Mouse (Mus musculus) spleen, adult 18-20 months (tissue): ENCODE data around the gene Ly9.
A peak's percentile ranks its signal among the peaks of the same experiment; 100 is the strongest.

Experiments used
- DNase-seq, 2 experiments: peaks; one replicate each; pipeline ENCODE4 v3.0.0; 2022; ENCODE audit warnings: mixed read lengths in 2 of 2

Ly9 gene

GRCm38 (mm10) chr1:171607176-171607575, at the start of gene Ly9:
TSS of gene Ly9 (minus strand) at chr1:171607410.
- peak; percentile 68 to 76 for DNase-seq

DNA sequence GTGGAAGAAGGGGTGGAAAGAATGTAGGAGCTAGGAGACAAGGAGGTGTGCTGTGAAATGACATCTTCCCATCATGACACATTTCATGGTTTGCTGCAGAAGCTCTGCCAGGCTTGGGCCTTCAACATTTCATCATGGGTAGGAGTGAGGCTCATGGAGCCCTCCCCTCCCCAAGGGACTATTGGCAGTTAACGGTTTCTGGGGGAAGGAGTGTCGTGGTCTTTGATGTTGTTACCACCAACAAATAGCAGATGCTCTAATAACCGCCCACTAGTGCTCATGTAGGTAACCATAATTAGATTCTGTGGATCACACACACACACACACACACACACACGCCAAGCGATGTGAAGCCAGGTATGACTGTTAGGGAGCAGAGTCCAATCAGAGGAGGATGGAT, 45.5 kb upstream of the Ly9 start, which contains the start of gene Slamf7:
Gene Slamf7, minus strand, starts transcription at position 302 of the 400 bp plus-strand sequence.
- no peak for DNase-seq

DNA sequence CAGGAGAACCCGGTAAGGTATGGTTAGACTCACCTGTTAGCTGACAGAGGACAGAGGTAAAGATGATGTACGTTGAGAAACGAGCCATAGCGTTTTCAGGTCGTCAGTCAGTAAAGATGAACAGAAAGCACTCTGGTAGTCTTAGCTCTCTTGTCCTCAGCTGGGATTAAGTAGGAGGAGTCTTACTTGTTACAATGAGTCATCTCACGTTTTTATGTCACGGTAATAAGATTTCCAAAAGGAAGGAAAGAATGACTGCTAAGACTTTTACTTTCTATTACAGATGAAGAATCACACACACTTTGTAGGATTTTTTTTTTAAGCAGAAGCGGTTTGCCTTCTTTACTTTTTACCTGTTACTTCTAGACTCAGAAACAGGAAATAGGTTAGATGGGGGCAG, 41.6 kb upstream of the Ly9 start:
- no peak for DNase-seq

DNA sequence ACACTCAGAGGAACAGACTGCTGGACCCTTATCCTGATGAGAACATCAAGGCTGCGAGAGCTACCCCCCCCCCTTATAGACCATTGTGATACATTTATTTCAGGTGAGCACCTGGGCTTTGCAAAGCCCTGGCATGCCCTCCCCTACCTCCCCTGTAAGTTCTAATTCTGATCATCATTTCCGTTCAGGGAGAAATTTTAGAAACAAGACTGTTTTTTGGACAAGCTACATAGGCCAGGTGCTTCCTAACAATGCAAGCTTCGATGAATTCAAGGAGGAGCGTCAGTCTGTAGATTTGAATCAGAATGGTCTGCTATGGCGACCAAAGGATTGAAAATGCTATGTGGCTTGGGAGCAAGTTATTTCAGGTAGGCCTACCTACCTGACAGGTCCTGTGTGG, 40.5 kb upstream of the Ly9 start:
- no peak for DNase-seq

GRCm38 (mm10) chr1:171646429-171646940, 39.3 kb upstream of the Ly9 start:
- DNase-seq = peak in 1 of 2 experiments; percentile 26

- peak; percentile 28 to 41 for DNase-seq
Observed at GRCm38 (mm10) chr1:171643612-171644011, 36.4 kb upstream of the Ly9 start.

GRCm38 (mm10) chr1:171640796-171641195, 33.6 kb upstream of the Ly9 start:
- DNase-seq = no peak

DNA sequence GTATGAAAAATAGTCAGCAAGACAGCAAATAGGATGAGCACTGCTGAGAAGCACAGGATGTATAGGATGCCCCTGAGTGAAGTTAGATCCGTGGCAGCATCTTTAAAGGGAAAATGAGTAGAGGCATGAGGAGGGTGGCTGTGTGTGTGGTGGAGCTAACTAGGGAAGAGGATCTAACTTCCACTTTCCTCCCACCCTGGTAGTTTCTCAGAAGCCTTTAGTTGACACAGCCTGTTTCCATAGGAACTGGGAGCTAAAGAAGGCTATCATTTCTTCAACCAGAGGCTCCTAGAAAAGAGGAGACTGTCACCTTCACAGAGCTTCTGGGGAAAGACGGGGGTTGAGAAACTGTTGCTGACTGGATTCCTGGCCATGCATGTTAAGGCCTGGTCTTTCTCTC, 31.5 kb upstream of the Ly9 start:
- DNase-seq = no peak

GRCm38 (mm10) chr1:171637101-171637500, 29.9 kb upstream of the Ly9 start:
- DNase-seq = no peak

DNA sequence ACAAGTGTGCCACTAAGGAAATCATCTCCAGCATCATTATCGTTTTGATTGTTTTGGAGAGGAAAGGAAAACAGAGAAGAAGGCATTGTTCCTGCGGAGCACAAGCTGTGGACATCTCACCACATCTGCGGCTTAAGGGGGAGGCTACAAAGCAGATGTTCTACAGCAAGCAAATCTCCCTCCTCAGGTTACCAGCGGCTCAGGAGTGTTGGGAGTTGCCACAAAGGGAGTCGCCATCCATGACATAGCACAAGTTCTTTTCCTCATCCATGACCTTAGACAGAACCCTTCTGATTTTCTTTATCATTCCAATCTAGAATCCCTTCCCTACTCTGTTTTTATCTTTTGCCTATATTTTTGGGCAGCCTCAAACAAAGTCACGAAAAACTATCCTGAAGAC, 28.5 kb upstream of the Ly9 start:
- no peak for DNase-seq

DNA sequence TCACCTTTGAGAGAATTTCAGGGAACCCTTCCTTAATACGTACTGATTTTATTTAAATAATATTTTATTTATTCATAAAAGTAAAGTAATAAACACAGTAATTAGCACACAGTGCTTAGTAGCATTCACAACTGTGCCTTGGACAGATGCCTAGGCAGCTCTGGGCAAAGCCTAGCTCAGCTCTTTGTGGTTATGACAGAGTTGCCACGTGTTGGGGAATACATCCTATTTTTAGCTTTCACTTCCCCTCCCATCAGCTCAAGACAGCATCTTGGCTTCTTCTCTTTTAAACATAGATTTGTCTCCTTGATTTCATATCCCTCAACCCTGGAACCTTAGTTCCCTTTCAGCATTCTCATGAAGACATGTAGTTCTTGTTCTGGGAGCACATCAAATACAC, 24.2 kb upstream of the Ly9 start:
- DNase-seq = no peak

DNA sequence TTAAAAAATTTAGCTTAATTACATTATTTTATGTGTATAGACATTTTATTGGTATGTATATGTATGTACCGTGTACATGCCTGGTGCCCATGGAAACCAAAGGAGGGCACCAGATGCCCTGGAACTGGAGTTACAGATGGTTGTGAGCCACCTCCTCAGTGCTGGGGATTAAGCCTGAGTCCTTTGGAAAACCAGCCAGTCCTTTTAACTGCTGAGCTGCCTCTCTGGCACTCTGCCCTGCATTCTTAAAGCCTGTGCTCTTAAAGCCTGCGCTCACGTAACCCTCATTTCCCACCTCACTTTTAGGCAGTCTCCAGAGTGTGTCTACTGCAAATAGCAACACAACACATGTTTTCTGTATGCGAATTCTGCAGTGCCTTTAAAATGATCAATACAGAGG, 23.7 kb upstream of the Ly9 start:
- DNase-seq = no peak

DNA sequence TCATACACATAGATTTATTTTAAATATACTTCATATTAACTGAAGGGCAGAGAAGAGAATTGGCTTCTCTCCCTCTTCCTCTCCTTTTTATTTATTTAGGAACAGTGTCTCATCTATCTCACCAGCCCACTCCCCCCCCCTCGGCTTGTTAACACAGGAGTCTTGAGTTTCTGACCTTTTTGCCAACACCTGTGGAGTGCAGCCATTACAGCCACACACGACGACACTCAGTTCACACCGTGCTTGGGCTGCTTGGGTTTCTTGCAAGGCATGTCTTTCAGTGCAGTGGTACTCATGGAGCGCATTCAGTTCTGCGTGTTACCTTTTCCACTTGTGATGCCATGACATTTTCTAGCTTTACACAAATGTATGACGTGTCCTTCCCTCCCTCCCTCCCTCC, 22.8 kb upstream of the Ly9 start:
- no peak for DNase-seq

- DNase-seq = no peak
Observed at GRCm38 (mm10) chr1:171629168-171629567, 22.0 kb upstream of the Ly9 start.

DNA sequence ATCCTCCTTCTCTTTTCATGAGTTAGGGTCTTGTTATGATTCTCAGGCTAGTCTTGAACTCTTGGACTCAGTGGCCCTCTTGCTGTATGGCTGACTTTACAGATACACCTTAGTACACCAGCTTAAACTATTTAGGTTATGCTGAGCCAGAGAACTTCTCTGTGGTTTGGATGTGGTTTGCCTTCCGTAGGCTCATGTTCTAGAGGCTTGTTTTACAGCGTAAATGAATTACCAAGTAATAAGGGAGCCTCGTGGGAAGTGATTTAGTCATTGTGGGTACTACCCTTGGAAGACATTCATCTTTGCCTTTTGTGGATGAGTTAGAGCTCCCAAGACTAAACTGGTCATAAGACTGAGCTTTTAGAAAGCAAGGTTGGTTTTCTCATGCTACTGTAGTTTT, 20.6 kb upstream of the Ly9 start:
- DNase-seq = no peak

- no peak for DNase-seq
Observed at GRCm38 (mm10) chr1:171620091-171620490, 12.9 kb upstream of the Ly9 start.

DNA sequence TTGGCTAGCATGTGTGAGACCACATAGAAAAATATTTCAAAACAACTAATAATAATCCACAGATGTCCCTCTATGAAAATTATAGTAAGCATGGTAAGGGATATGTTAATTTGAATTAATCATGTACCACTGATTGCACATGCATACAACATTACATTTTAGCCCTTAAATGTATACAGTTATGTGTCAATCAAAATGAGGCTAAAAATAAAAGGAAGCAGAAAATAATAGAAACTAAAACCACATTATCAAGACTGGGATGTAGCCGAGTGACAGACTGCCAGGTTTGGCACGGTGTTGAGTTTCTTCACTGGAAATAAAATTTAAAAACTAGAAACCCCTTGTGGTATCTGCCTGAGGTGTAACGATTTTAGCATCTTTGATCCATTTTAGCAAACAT, 12.4 kb upstream of the Ly9 start:
- DNase-seq = no peak

- peak; percentile 52 to 61 for DNase-seq
Observed at GRCm38 (mm10) chr1:171619001-171619400, 11.8 kb upstream of the Ly9 start.

GRCm38 (mm10) chr1:171616881-171617515, 9.8 kb upstream of the Ly9 start:
- DNase-seq = no peak

- DNase-seq = no peak
Observed at GRCm38 (mm10) chr1:171613962-171614361, 6.8 kb upstream of the Ly9 start.

DNA sequence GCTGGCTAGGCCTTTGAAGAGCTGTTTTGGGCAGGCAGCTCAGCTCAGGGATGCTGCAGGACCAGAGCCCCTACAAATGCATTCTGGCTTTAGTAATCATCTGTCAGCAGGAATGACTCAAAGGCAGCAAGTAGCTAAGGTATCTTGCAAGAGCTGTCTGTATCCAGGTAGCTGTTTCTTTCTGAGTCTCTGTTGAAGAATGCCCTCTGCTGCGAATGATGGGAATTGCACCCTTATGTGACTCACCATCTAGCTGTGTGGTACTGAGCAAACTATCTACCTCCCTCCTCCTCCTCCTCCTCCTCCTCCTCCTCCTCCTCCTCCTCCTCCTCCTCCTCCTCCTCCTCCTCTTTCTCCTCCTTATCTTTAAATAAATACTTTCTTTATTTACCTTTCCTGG, 3.6 kb upstream of the Ly9 start:
- no peak for DNase-seq

GRCm38 (mm10) chr1:171610026-171610425, 2.8 kb upstream of the Ly9 start:
- DNase-seq = no peak

DNA sequence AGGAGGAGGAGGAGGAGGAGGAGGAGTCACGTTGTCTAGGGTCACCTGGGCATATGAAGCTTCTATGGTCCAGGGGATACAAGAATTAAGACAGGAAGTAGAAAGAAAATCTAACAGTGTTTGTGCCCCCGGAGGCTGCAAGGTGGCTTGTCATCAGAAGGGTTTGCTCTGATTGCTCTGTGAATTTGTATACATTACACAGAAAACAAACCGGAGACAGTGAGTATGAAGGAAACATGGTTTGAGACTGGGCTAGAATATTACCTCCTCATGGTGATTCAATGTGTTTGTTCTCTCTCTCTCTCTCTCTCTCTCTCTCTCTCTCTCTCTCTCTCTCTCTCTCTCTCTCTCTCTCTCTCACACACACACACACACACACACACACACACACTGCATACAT, 554 bp downstream of the Ly9 start:
- DNase-seq = no peak

- no peak for DNase-seq
Observed at GRCm38 (mm10) chr1:171604686-171605085, 2.5 kb downstream of the Ly9 start.

DNA sequence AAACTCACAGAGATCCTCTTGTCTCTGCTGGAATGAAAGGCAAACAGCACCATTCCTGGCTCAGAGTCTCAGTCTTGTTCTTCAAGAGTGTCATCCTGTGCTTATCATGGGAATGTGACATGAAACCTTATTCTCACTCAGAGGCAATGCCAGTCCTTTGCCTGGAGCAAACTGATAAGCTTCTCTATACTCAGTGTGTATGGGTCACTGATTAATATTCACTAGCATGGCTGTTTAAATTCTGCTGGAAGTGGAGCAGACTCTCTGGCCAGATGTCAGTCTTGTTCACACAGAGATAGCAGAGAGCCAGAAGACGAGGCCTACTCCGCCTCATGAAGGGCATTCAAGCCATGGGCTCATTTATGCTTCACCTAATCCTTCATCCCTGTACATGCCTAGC, 22.6 kb downstream of the Ly9 start:
- no peak for DNase-seq
